Mouse (Mus musculus) urinary bladder, postnatal 10 days (tissue): ENCODE data around the gene Rce1.
"Not testable (repeated sequence)": the region's sequence is repeated elsewhere in the genome, so short reads cannot be mapped to it uniquely, and the experiment has no call there.

ENCODE experiments used
- DNase-seq: peaks from one replicate; pipeline ENCODE4 v3.0.0; 2022; ENCODE audit warnings: low spot score

Rce1 gene

DNA sequence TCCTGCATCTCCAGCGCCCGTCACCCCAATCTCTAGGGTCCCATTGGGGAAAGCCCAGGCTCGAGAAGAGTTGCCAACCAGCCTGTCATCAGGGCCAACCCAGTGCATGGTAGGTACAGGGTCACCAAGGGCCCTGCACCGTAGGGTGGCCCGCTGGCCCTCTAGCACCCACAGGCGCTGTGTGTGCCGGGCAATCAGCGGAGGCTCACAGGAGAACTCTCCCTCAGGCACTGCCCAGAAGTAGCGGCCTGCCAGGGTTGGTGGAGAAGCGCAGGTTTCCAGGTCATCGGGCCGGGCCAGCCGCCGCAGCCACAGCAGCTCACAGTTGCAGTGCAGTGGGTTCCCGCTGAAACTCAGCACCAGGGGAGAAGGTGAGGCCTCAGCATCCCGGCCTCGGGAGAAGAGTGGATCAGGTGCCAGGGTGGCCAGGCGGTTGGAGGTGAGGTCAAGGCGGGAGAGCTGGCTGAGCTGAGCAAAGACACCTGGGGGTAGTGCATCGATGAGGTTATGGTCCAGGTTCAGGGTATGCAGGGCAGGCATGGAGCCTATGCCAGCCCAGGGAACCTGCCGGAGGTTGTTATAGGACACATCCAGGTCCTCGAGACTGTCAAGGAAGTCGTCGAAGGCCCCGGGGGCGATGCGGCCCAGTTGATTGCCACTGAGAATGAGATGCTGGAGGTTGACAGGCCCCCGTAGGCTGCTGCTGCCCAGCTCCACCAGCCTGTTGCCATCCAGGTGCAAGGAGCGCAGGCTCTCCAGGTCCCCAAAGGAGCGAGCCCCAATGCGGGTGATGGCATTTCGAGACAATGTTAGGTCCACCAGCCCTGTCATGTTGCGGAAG lies 11.8 kb downstream of the Rce1 start:
- DNase-seq, result no peak

DNA sequence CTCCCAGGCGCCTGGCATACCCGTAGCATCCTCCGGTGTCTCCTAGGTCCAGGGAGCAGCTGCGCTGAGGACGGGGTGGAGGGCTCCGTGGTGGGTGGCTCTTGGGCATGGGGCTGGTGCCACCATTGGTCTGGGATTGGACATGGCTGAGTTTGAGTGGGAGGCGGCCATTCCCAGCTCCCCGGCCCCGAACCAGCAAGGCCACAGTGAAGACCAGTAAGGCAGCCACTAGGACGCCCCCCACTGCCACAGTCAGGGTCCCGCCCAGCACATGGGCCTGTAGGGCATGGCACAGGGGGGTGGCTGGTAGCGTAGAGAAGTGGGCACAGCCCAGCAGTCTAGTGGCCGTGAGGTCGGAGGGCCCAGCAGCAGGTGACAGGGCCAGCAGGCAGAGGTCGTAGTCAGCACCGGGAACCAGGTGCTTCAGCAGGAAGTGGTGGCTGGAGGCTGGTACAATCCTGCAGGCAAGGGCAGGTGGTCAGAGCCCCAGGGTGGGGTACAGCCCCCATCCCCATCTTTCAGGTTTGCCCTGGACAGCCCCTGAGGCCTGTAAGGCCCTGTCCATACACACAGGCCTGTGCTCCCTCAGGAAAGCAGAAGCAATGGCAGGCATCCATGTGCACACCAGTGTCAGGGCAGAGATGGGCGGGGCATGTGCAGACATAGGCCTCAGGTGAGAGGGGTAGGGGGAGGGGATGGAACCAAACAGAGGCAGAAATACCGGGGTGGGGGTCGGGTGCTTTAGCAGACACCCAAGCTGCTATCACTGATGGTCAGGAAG lies 13.1 kb downstream of the Rce1 start:
- DNase-seq, result no peak

DNA sequence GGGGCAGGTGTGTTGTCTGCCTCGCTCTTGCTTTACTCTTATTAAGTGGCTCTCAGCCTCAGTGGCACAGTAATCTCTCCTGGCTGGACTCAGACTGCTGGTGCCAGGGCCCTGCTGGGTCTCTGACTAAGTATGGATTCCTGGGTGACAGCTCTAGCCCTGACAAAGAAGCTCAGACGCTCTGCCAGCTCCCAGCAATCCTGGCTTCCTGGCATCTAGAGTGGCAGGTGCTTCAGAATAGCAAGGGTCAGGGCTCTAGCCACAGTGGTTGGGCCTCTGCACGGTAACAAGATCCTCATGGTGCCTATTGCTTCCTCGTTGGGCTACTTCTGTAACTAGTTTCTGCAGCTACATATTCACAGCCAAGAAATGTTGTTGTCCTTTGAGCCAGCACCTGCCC lies 15.3 kb downstream of the Rce1 start:
- DNase-seq, result no peak

DNA sequence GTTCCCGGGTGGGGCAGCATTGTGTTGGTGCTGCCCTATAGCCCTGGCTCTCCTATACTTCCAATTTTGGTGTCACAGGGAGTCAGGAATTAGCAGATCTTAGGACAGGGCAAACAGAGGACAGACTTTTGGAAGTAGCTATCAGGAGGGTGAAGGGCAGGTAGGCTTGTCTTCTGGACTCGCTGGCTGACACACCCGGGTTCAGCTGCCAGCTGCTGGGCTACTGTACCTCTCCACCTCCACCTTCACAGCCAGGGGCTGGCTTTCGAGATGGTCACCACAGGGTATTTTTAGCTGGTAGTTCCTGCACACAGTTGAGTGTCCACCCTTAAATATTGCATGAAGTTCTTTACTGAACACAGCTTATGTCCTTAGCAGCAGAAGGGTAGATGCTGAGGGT lies 16.9 kb downstream of the Rce1 start:
- no peak for DNase-seq

DNA sequence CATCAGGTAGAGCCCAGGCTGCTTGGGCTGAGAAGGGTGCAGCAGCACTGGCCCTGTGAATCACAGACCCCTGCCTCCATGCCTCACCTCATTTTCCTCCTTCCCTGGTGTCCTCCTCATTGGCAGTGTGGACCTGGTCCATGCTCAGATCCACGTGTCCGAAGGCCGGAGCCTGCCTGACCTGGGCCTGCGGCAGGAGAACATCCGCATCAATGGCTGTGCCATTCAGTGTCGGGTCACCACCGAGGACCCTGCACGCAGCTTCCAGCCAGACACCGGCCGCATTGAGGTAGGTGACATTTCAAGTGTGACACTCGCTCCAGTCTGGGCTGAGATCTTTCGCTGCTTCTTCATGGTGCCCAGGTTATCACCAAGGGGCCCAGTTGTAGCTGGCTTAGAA lies 18.0 kb downstream of the Rce1 start:
- DNase-seq, result no peak

DNA sequence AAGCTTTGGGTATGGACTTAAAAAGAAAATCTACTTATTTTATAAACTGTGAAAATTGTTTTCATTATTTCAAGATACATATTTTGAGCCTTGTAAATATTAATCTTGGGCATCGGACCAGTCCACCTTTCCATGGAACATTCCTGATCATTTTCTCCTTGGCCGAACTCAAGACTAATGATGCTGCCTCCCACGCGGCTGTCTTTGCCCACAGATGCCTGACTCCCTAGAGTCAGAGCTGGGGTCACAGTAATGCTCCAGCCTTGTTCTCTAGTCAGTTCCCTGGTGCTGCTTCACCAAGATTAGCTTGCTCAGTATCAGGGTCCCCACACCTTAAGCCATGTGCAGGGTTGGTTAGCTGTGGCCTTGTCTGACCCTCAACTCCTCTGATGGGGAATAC lies 19.8 kb downstream of the Rce1 start:
- DNase-seq, result no peak

DNA sequence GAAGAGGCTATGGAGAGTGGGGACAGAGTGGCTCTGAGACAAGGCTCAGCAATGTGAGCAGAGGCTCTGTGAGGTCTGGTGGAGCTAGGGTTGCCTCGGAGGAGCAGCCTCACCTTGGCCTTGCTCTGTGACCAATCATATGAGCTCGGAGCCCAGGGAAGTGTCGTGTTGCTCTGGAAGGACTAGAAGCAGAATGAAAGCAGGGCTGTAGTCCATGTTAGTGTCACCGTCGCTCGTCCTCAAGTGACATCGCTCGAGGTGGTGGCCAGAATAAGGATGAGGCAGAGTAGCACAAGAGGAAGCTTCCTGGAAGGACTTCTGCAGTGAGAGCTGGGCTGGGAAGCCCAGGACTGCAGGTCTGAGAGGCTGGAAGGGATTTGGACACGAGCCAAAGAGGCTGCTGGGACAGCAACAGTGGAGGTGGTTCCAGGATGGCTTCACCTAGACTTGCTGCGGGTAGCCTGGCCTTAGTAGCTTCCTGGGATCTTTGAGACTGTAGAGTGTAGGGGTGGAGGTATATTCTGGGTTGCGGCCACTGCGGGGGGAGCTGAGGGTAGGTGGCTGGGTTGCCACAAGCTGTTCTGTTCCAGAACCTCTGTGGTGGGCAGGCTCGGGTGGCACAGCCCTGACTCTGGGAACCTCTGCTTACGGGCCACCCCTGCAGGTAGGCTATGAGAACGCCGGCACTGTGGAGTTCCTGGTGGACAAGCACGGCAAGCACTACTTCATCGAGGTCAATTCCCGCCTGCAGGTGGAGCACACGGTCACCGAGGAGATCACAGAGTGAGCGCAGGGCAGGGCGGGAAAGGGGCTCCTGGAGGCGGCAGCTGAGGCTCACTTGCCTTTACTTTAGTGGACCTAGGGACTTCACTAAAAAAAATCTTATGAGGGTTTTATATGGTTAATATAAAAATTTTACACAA lies 21.4 kb downstream of the Rce1 start:
- DNase-seq, result no peak

DNA sequence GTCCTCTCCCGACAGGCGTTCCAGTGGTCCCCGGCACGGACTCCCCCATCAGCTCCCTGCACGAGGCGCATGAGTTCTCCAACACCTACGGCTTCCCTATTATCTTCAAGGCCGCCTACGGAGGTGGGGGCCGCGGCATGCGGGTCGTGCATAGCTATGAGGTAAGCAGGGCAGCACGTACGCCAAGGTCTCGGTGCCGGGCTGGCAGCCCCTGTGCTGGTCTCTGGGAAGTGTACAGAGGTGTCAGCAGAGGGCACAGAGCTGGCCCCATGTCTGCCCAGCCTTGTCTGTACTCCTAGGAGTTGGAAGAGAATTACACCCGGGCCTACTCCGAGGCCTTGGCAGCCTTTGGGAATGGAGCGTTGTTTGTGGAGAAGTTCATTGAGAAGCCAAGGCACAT lies 23.0 kb downstream of the Rce1 start:
- DNase-seq, result no peak

DNA sequence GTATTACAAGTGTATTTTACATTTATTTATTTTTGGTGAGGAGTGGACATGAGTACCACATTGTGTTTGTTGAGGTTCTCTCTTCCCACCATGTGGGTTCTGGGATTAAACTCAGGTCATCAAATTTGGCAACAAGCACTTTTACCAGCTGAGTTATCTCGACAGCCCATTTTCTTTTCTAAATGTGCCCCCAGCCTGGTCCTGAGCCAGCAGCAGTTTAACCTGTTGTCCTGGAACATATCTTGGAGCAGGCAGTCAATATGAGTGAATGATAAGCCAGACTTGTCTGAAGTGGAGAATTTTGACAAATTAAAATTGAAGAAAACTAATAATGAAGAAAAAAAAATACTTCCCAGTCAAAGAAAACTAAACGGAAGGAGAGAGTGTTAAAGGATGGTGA lies 29.4 kb downstream of the Rce1 start:
- no peak for DNase-seq

DNA sequence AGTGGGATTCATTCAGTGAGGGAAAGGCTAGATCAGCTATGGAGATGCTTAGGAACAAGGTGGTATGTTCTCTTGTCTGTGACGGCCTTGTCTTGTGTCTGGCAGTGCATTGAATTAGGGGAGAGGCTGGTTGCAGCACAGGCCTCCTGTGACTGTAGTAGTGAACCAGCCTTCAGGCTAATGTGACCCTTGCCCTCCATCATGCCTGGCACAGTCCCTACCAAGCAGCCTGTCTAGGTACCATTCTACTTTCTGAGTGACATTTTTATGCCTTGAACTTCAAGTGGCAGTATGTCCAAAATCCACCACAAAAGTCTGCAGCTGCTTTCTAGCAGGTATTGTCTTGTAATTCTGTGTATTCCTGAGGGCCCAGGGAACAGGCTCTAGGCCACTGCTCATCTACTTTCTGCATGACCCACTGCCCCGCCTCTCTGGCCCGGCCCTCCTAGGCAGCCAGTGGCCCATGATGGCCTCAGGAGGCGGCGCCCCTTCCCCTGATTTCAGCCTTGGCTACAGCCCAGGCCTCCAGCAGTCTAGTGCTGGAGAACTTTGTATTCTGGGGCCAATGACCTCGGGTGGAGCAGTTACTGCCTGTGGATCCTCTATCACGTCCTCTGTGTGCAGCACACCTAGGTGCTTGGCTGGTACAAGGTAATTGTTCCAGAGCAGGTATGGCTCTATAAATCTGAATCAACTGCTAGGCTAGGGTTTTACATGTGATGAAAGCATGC lies 31.5 kb downstream of the Rce1 start:
- no peak for DNase-seq

DNA sequence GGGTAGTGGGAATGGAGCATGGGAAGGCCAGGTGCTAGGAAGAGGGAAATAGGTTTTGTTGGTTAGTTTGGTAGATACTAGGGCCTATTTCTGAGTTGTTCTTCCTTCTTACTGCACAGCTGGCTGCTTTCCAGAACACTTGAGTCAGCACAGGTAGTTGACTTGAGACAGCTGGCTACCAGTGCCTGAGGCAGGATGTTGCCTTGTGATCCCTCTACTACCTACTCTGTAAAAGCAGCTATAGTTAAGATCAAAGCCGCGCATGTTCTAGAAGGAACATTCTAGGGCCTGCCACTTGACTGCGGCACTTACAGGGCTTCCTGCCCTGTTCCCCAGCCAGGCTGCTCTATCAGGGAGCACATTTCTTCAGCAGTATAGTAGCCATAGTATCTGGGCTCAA lies 35.4 kb downstream of the Rce1 start:
- no peak for DNase-seq

DNA sequence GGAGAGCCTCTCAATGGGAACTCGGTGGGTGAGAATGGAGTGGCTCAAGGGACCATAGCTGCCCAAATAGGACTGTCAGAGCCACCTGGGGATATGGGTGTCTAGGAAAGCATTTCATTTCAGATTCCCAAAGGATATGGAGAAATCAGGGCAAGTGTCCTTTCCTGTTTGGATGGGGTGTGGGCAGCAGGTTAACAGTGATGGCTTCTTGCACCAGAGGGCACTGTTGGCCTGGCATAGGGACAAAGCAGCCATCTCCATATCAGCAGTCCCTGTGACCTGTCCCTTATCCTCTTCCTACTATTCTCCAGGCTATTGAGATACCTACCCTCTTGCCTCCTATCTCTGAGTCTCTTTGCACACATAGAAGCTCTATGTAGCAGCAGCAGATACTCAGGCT lies 36.4 kb downstream of the Rce1 start:
- DNase-seq, result no peak

DNA sequence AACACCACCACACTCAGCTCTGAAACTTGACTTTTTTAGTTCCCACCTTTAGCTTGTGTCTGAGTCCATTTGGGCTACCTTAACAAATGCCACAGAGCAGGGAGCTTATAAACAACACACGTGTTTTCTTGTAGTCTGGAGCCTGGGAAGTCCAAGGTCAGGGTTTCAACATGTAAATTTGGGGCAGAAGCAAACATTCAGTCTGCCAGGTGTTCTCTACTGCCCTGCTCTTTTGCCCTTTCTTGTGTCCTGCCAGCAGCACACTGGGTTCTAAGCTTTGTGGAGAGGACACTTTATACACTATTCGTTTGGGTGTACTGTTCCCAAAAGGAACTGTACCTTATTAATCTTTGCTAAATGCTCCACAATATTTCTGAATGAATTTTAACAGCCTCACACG lies 37.0 kb downstream of the Rce1 start:
- no peak for DNase-seq

DNA sequence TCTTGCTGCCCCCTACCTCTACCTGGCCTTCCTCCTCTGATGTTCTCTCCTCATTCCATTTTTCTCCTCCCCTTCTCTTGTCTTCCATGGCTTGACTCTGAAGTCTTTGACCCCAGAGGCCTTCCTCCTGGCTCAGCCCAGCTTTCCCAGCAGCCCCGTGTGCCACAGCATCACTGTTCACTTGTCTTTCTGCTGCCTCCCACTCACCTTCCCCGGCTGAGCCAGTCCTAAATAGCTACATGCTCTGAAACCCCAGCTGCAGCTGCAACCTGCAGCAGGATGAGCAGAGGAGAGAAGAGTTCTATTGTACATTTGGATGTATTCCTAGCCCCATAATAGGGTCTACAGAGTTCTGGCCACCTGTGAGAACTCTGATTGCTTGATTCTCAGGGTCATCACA lies 38.0 kb downstream of the Rce1 start:
- no peak for DNase-seq

DNA sequence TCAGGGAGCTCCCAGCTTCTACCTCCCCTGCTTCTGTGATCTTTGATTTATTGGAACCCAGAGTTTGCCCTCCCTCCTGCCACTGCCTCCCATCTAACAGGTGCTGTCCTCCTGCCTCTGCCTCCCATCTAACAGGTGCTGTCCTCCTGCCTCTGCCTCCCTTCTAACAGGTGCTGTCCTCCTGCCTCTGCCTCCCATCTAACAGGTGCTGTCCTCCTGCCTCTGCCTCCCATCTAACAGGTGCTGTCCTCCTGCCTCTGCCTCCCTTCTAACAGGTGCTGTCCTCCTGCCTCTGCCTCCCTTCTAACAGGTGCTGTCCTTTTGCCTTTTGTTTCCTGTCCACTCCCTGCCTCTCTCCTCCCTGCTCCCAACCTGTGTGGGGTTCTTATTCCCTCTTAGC lies 38.7 kb downstream of the Rce1 start:
- DNase-seq, result not testable (repeated sequence)

DNA sequence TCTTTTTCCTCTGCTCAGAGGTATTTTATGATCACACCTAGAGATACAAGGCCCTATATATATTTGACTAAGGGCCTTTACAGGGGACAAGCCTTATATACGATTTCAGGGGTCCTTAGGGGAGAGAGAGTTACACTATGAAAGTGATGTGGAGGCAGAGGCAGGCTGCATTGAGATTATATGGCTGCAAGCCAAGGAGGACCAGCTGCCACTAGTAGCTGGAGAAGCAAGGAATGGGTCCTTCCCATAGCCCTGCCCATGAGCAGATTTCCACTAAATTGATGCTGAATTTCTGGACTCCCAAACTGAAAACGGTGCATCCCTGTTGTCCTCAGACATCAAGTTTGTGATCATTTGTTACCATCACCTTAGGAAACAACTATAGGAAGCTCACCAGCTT lies 41.6 kb downstream of the Rce1 start:
- DNase-seq, result no peak

DNA sequence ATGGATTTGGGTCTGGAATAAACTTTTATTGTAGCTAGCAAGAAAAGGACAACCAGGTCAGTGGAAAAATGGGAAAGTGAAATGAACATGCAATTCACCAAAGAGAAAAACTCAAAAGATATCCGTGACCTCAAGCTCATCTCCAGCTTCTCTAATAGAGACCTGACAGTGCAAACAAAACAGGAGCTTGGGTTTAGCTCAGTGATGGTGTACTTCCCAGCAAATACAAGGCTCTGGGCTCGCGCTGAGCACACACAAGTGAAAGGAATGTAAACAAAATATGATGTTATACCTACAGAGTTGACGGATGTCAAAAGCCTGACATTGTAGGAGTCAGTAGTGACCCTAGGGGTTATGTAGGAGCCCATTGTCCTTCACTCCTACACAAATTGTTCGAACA lies 46.1 kb downstream of the Rce1 start:
- DNase-seq, result no peak

DNA sequence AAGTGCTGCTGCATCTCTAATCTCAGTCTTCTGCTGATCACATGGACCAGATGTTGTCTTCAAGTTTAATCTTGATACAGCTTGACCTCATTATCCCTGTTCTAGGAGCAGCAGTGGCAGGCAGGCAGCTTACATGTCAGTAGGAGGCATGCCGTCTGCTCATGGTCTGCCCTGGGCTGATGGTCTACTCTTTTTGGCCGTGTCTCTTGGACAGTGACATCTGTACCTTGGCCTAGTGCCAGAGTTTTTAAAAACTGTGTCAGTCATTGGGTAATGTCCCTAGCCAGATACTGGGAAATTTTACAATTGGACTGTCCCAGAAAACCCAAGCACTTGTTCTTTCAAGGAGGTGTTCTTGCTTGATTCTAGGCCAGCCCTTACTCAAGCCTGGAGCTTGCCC lies 46.6 kb downstream of the Rce1 start:
- DNase-seq, result no peak

DNA sequence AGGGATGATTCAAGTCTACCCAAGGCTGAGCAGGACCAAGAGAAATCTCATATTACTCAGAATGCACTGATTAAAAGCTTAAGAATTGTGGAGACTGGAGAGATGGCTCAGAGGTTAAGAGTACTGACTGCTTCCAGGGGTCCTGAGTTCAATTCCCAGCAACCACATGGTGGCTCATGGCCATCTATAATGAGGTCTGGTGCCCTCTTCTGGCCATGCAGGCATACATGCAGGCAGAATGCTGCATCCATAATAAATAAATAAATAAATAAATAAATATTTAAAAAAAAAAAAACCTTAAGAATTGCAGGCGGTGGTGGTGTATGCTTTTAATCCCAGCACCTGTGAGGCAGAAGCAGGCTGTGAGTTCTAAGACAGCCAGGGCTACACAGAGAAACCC lies 52.2 kb downstream of the Rce1 start:
- no peak for DNase-seq
